Mouse (Mus musculus) midbrain, embryonic 14.5 days (tissue): ENCODE results near the gene Lgals1. TPM values are rescaled to one million over a fixed set of nuclear protein-coding genes. Genes with fewer than 3 reads are reported as not detected.
"Not testable (repeated sequence)": the region's sequence is repeated elsewhere in the genome, so short reads cannot be mapped to it uniquely, and the experiment has no call there.

Source experiments
- ATAC-seq: fragments of 200-750 bp; cut with Nextera tagmentation; 2 replicates; pipeline ENCODE4 v1.8.0; 2017; ENCODE audit warnings: moderate number of reproducible peaks, moderate library complexity; ENCODE audit not compliant: low FRiP score, low TSS enrichment
- DNase-seq: peaks from one replicate; pipeline ENCODE4 v3.0.0-alpha.2; 2015
- H3K27ac ChIP-seq: fragments of 300-500 bp; sonication (generic); replicated peaks from 2 replicates; pipeline ENCODE4 v1.5.1; 2014; ENCODE audit warnings: mild to moderate bottlenecking, low read depth, low read length, moderate library complexity
- H3K27me3 ChIP-seq: fragments of 300-500 bp; sonication (generic); 2 replicates; pipeline ENCODE4 v1.6.1; 2014; ENCODE audit warnings: low read length, control low read depth, mixed read lengths; ENCODE audit not compliant: control insufficient read depth, insufficient read depth
- H3K36me3 ChIP-seq: fragments of 300-500 bp; sonication (generic); 2 replicates; pipeline ENCODE4 v1.6.1; 2014; ENCODE audit warnings: low read length, control low read depth; ENCODE audit not compliant: control insufficient read depth, insufficient read depth
- H3K4me1 ChIP-seq: fragments of 300-500 bp; sonication (generic); 2 replicates; pipeline ENCODE4 v1.6.1; 2014; ENCODE audit warnings: mild to moderate bottlenecking, antibody characterized with exemption, low read length, control low read depth; ENCODE audit not compliant: control insufficient read depth, insufficient read depth
- H3K4me2 ChIP-seq: fragments of 300-500 bp; sonication (generic); 2 replicates; pipeline ENCODE4 v1.6.1; 2014; ENCODE audit warnings: mild to moderate bottlenecking, low read length, moderate library complexity
- H3K4me3 ChIP-seq: fragments of 300-500 bp; sonication (generic); replicated peaks from 2 replicates; pipeline ENCODE4 v1.5.1; 2014; ENCODE audit warnings: low read depth, low read length
- H3K9ac ChIP-seq: fragments of 300-500 bp; sonication (generic); replicated peaks from 2 replicates; pipeline ENCODE4 v1.6.1; 2014; ENCODE audit warnings: mild to moderate bottlenecking, low read length, moderate library complexity
- H3K9me3 ChIP-seq: fragments of 300-500 bp; sonication (generic); 2 replicates; pipeline ENCODE4 v1.6.1; 2016; ENCODE audit warnings: low read length, control low read depth, mixed read lengths; ENCODE audit not compliant: control insufficient read depth
- WGBS: fragments of 180-500 bp; shearing (Covaris S2); extraction: QIAGEN DNeasy Blood & Tissue Kit; methylation state at CpG from one replicate; pipeline ENCODE4 v1.1.7; 2014; 5-methylcytosine and 5-hydroxymethylcytosine counted together
- polyA plus RNA-seq: library from polyadenylated mRNA; unstranded; fragments of >200 nt; fragmentation: Nextera tagmentation; extraction: Ambion mirVana; gene quantifications from 2 replicates; pipeline ENCODE4 v1.2.1, GENCODE M21; 2014

The Lgals1 gene
- polyA plus RNA-seq: 13.8 and 101 TPM in 2 replicates

DNA sequence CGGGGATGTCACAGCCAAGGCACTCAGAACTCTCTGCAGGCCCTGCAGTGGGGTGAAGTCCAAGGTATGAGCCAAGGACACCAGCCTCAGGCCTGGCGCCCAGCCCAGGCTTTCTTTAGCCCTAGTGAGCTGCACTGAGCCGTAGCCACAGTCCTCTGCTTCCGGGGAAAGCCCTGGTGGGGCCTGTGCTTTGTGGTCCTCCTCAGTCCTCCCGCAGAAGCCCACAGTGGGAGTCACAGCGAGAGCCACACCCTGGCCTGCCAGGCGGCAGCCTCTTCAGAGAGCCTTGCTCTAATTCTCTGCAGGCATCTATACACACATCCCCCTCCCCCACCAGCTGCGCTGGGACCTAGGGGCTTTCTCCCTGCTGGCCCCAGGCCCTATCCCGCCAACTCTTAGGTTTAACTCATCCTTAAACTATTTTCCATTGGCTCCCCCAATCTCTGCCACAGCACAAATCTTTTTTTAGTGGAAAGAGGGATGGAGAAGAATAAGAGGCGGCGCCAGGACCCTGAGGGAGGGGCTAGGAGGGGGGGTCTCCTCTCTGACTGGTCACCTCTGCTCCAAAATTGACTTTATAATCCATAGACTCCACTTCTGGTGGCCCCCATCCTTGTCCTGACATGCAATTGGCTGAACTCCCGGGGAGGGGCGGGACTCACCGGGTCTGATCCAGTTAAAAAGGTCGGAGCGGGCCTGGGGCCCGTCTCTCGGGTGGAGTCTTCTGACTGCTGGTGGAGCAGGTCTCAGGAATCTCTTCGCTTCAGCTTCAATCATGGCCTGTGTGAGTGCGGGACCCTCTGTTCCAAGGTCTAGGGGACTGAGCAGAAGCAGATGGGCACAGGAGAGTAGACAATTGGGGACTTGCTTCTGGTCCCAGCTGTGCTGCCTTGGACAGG lies at the start of gene Lgals1:
TSS of gene Lgals1 (plus strand) at position 705 of the 899 bp plus-strand sequence.
- peak within 1 kb of the TSS; percentile 59 for H3K4me2 ChIP-seq
- H3K27ac ChIP-seq: no peak within 1 kb of the TSS
- ATAC-seq (peak; percentile 66), DNase-seq (peak; percentile 73)
- no peaks in the 10 kb centered on the region for H3K9me3 ChIP-seq
- 6% methylated on average over 20 of the region's 20 CpGs for WGBS
- H3K27me3 ChIP-seq: peaks cover 4% of the 10 kb centered on the region; the same call in 1 of the 2 replicates
- H3K4me1 ChIP-seq: peaks cover 13% of the 10 kb centered on the region
- H3K36me3 ChIP-seq: no peaks in the 10 kb centered on the region
- 0 out of 2 replicates have a peak within 1 kb of the TSS, but pooled peaks have one; percentile 12 for H3K9ac ChIP-seq
- H3K4me3 ChIP-seq: no peak within 1 kb of the TSS

GRCm38 (mm10) chr15:78876991-78877809 lies 49.3 kb upstream of the Lgals1 start, which contains the start of gene Gga1:
Gga1 (plus strand) TSS chr15:78877190.
- ATAC-seq: peak; percentile 92
- WGBS: under 1% methylated on average over 88 of the region's 95 CpGs
- DNase-seq: peak; percentile 99

GRCm38 (mm10) chr15:78877810-78878390 lies 48.6 kb upstream of the Lgals1 start:
- ATAC-seq (no peak), DNase-seq (no peak)
- peak overlapping the region; percentile 98 for H3K27ac ChIP-seq
- H3K9ac ChIP-seq: peak overlapping the region; percentile 89
- H3K4me2 ChIP-seq: peak overlapping the region; percentile 88
- H3K4me1 ChIP-seq: peaks cover 15% of the 10 kb centered on the region
- WGBS: 0% methylated on average over 17 of the region's 17 CpGs
- peak overlapping the region; percentile 64 for H3K4me3 ChIP-seq
- no peaks in the 10 kb centered on the region for H3K9me3 ChIP-seq
- no peaks in the 10 kb centered on the region for H3K27me3 ChIP-seq
- H3K36me3 ChIP-seq: peaks cover 19% of the 10 kb centered on the region

More at GRCm38 (mm10) chr15:78876991-78877809, 49.3 kb upstream of the Lgals1 start, which contains the start of gene Gga1:
- Histone ChIP-seq H3K36me3 (peaks cover 12% of the 10 kb centered on the region), H3K27ac (peak within 1 kb of the TSS; percentile 98), H3K27me3 (no peaks in the 10 kb centered on the region), H3K4me3 (peak within 1 kb of the TSS; percentile 64), H3K4me2 (peak within 1 kb of the TSS; percentile 88), H3K9ac (peak within 1 kb of the TSS; percentile 89), H3K9me3 (no peaks in the 10 kb centered on the region), H3K4me1 (peaks cover 15% of the 10 kb centered on the region)

GRCm38 (mm10) chr15:78878792-78879516 lies 47.6 kb upstream of the Lgals1 start:
- not testable (repeated sequence) for ATAC-seq, H3K27ac ChIP-seq, H3K9me3 ChIP-seq, H3K27me3 ChIP-seq, DNase-seq, H3K4me2 ChIP-seq, H3K4me3 ChIP-seq
- 0 out of 2 replicates have a peak overlapping the region, but pooled peaks have one; percentile 10 for H3K9ac ChIP-seq
- 79% methylated on average over 7 of the region's 7 CpGs for WGBS
- H3K4me1 ChIP-seq: peaks cover 15% of the 10 kb centered on the region
- peaks cover 30% of the 10 kb centered on the region for H3K36me3 ChIP-seq

GRCm38 (mm10) chr15:78880432-78880831 lies 46.1 kb upstream of the Lgals1 start:
- no peak for ATAC-seq
- H3K27ac ChIP-seq: no peak overlapping the region
- WGBS: 95% methylated on average over 8 of the region's 8 CpGs
- no peaks in the 10 kb centered on the region for H3K27me3 ChIP-seq
- H3K4me3 ChIP-seq: no peak overlapping the region
- H3K36me3 ChIP-seq: peaks cover 42% of the 10 kb centered on the region
- DNase-seq: no peak
- peaks cover 15% of the 10 kb centered on the region for H3K4me1 ChIP-seq
- no peak overlapping the region for H3K4me2 ChIP-seq
- no peak overlapping the region for H3K9ac ChIP-seq
- H3K9me3 ChIP-seq: no peaks in the 10 kb centered on the region

GRCm38 (mm10) chr15:78881828-78882227 lies 44.7 kb upstream of the Lgals1 start:
- Histone ChIP-seq H3K4me2 (no peak overlapping the region), H3K9me3 (no peaks in the 10 kb centered on the region), H3K27me3 (no peaks in the 10 kb centered on the region), H3K4me3 (no peak overlapping the region), H3K36me3 (peaks cover 56% of the 10 kb centered on the region), H3K4me1 (peaks cover 6% of the 10 kb centered on the region; the same call in 1 of the 2 replicates), H3K27ac (no peak overlapping the region), H3K9ac (no peak overlapping the region)
- 84% methylated on average over 3 of the region's 3 CpGs for WGBS
- no peak for DNase-seq
- ATAC-seq: no peak

GRCm38 (mm10) chr15:78889401-78889853 lies 37.1 kb upstream of the Lgals1 start:
- no peak for ATAC-seq
- Histone ChIP-seq H3K27me3 (no peaks in the 10 kb centered on the region), H3K4me1 (no peaks in the 10 kb centered on the region), H3K9ac (no peak overlapping the region), H3K9me3 (no peaks in the 10 kb centered on the region), H3K36me3 (peaks cover 92% of the 10 kb centered on the region), H3K27ac (no peak overlapping the region), H3K4me2 (no peak overlapping the region), H3K4me3 (no peak overlapping the region)
- 19% methylated on average over 13 of the region's 13 CpGs for WGBS
- no peak for DNase-seq
